Mouse (Mus musculus) liver, embryonic 14.5 days (tissue): ENCODE measurements at regions not wholly inside any gene's neighbourhood (a gene's known extent, or its start where the extent isn't known, plus 50 kb on each side); places are given as distances from the start of the nearest gene placed in this dataset.

Experiments
- ATAC-seq: fragments of 200-750 bp; cut with Nextera tagmentation; 2 replicates; pipeline ENCODE4 v1.8.0; 2017; ENCODE audit warnings: moderate number of reproducible peaks, mild to moderate bottlenecking, moderate library complexity; ENCODE audit not compliant: insufficient read depth
- DNase-seq, 3 experiments: peaks; one replicate each; pipeline ENCODE4 v3.0.0-alpha.2; 2012 to 2013; ENCODE audit warnings: low read depth in 3 of 3, low spot score in 3 of 3
- H3K27ac ChIP-seq: fragments of 300-500 bp; sonication (generic); 2 replicates; pipeline ENCODE4 v1.5.1; 2014; ENCODE audit warnings: moderate library complexity, mild to moderate bottlenecking, control low read depth, inconsistent platforms
- H3K27me3 ChIP-seq: fragments of 300-500 bp; sonication (generic); 2 replicates; pipeline ENCODE4 v1.6.1; 2014; ENCODE audit warnings: mild to moderate bottlenecking, low read length, moderate library complexity; ENCODE audit not compliant: control insufficient read depth, insufficient read depth
- H3K36me3 ChIP-seq: fragments of 300-500 bp; sonication (generic); replicated peaks from 2 replicates; pipeline ENCODE4 v1.6.1; 2014; ENCODE audit warnings: low read depth; ENCODE audit not compliant: control insufficient read depth, insufficient read depth
- H3K4me1 ChIP-seq, 2 experiments: fragments of 200-500 bp in 1 of 2; fragments of 300-500 bp in 1 of 2; sonication (generic) in 1 of 2; replicated peaks; 2 replicates each; pipeline ENCODE4 v1.6.1; 2012 to 2014; ENCODE audit warnings: antibody characterized with exemption in 1 of 2, inconsistent platforms in 1 of 2, low read length in 1 of 2; ENCODE audit not compliant: control insufficient read depth in 2 of 2, insufficient read depth in 2 of 2
- H3K4me2 ChIP-seq: fragments of 300-500 bp; sonication (generic); 2 replicates; pipeline ENCODE4 v1.6.1; 2014; ENCODE audit warnings: low read depth, mild to moderate bottlenecking, control low read depth, moderate library complexity
- H3K4me3 ChIP-seq, 2 experiments: fragments of 200-500 bp in 1 of 2; fragments of 300-500 bp in 1 of 2; sonication (generic) in 1 of 2; 2 replicates each; pipeline ENCODE4 v1.5.1; 2012 to 2014; ENCODE audit warnings: low read depth in 2 of 2, low read length in 2 of 2, mild to moderate bottlenecking in 2 of 2, control low read depth in 1 of 2, inconsistent platforms in 1 of 2, moderate library complexity in 1 of 2; ENCODE audit not compliant: insufficient read depth in 1 of 2
- H3K9ac ChIP-seq: fragments of 300-500 bp; sonication (generic); replicated peaks from 2 replicates; pipeline ENCODE4 v1.6.1; 2014; ENCODE audit warnings: mild to moderate bottlenecking, control low read depth, moderate library complexity
- H3K9me3 ChIP-seq: fragments of 300-500 bp; sonication (generic); 2 replicates; pipeline ENCODE4 v1.6.1; 2016; ENCODE audit warnings: low read length, mixed read lengths; ENCODE audit not compliant: control insufficient read depth
- CTCF ChIP-seq: IDR thresholded peaks from 2 replicates; pipeline ENCODE4 v1.5.1; 2016; ENCODE audit warnings: antibody characterized with exemption, low read depth, control low read depth
- EP300 ChIP-seq: IDR thresholded peaks from 2 replicates; pipeline ENCODE4 v1.6.1; 2016; ENCODE audit warnings: antibody characterized with exemption, low read depth
- WGBS: fragments of 180-500 bp; shearing (Covaris S2); extraction: QIAGEN DNeasy Blood & Tissue Kit; methylation state at CpG from one replicate; pipeline ENCODE4 v1.1.7; 2014; ENCODE audit not compliant: insufficient replicate concordance; 5-methylcytosine and 5-hydroxymethylcytosine counted together

DNA sequence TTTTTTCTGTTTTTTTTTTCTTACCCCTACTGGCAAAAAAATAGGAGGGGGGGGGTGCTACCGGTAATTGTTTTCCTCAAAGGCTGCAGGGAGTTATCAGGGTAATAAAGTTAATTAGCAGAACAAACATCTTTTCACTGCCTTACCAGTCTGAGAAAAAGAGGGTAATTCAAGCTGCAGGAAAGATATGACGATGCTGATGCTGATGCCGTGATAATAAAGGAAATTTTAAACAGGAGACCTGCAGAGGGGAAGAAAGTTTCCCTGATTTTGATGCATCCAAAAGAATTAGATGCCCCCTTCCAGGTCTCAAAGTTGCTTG lies 145.7 kb upstream of the Sox2 start:
- TF ChIP-seq CTCF (no peak), EP300 (no peak)
- Histone ChIP-seq H3K4me3 (no peak overlapping the region), H3K9me3 (no peaks in the 10 kb centered on the region), H3K27me3 (no peaks in the 10 kb centered on the region), H3K9ac (no peak overlapping the region), H3K36me3 (no peaks in the 10 kb centered on the region), H3K4me1 (no peaks in the 10 kb centered on the region), H3K27ac (no peak overlapping the region), H3K4me2 (no peak overlapping the region)
- 33% methylated on average over 3 of the region's 3 CpGs for WGBS
- DNase-seq (no peak), ATAC-seq (no peak)

GRCm38 (mm10) chr3:34503874-34504572 lies 146.2 kb upstream of the Sox2 start:
- no peak overlapping the region for H3K9ac ChIP-seq
- DNase-seq (no peak), ATAC-seq (no peak)
- no peak overlapping the region for H3K4me3 ChIP-seq
- H3K27ac ChIP-seq = no peak overlapping the region
- no peaks in the 10 kb centered on the region for H3K27me3 ChIP-seq
- H3K9me3 ChIP-seq = no peaks in the 10 kb centered on the region
- TF ChIP-seq CTCF (no peak), EP300 (no peak)
- no peaks in the 10 kb centered on the region for H3K4me1 ChIP-seq
- H3K36me3 ChIP-seq = no peaks in the 10 kb centered on the region
- no peak overlapping the region for H3K4me2 ChIP-seq
- WGBS = 69% methylated on average over 13 of the region's 13 CpGs

DNA sequence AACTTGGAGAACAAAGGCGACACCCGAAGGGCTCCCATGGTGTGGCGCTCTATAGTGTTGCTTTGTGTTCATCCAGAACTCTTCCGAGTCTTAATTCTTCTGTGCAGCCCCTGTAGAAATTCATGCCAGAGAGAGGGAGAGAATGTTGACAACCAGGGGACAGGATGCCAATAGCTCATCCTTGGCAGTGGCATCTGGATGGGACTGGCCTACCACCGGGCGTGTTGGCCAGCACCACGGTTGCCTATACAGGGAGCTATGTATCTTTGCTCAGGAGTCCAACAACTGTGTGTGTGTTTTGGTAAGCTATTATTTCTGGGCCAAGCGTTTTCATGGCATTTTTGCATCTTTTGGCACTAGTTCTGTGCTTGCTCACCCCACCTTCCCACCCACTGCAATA lies 153.4 kb upstream of the Sox2 start:
- no peak overlapping the region for H3K4me2 ChIP-seq
- no peaks in the 10 kb centered on the region for H3K4me1 ChIP-seq
- no peak for ATAC-seq
- WGBS = 67% methylated on average over 8 of the region's 8 CpGs
- no peak for DNase-seq
- no peaks in the 10 kb centered on the region for H3K9me3 ChIP-seq
- no peak for TF ChIP-seq EP300
- no peak for TF ChIP-seq CTCF
- H3K27ac ChIP-seq = no peak overlapping the region
- H3K27me3 ChIP-seq = no peaks in the 10 kb centered on the region
- H3K4me3 ChIP-seq = no peak overlapping the region
- no peak overlapping the region for H3K9ac ChIP-seq
- no peaks in the 10 kb centered on the region for H3K36me3 ChIP-seq

DNA sequence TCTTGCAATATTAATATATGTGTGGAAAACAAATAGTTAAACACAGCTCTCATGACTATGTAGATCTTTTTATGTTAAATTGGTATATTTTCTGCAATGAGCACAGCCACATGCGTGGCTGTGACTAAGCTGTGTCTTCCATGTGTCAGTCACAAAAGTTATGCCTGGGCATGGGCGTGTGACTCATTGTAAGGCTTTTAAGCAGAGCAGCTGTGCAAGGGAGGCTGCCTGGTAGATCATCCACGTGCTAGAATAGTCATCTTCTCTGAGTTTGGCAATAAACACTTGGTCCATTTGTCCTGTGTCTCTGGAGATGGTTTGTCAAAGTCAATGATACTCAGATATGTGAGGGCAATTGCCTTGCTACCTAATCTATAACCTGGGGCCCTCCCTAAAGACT lies 154.6 kb upstream of the Sox2 start:
- no peaks in the 10 kb centered on the region for H3K9me3 ChIP-seq
- H3K9ac ChIP-seq = no peak overlapping the region
- no peak overlapping the region for H3K27ac ChIP-seq
- no peaks in the 10 kb centered on the region for H3K36me3 ChIP-seq
- H3K4me1 ChIP-seq = no peaks in the 10 kb centered on the region
- no peak overlapping the region for H3K4me2 ChIP-seq
- ATAC-seq (no peak), DNase-seq (no peak)
- 41% methylated on average over 3 of the region's 3 CpGs for WGBS
- no peak overlapping the region for H3K4me3 ChIP-seq
- no peak for TF ChIP-seq EP300
- no peak for TF ChIP-seq CTCF
- H3K27me3 ChIP-seq = no peaks in the 10 kb centered on the region

- H3K27me3 ChIP-seq = no peaks in the 10 kb centered on the region
- H3K9ac ChIP-seq = no peak overlapping the region
- H3K27ac ChIP-seq = no peak overlapping the region
- ATAC-seq = no peak
- no peaks in the 10 kb centered on the region for H3K4me1 ChIP-seq
- no peaks in the 10 kb centered on the region for H3K36me3 ChIP-seq
- H3K9me3 ChIP-seq = no peaks in the 10 kb centered on the region
- TF ChIP-seq CTCF (no peak), EP300 (no peak)
- H3K4me3 ChIP-seq = no peak overlapping the region
- no peak overlapping the region for H3K4me2 ChIP-seq
- no peak for DNase-seq
These were observed 156.3 kb upstream of the Sox2 start for GRCm38 (mm10) chr3:34493921-34494320.
